Mouse (Mus musculus) effector memory CD4-positive, alpha-beta T cell, adult 5 months (primary cell): ENCODE data around the gene Ptcra. TPM values are rescaled to one million over a fixed set of nuclear protein-coding genes. Genes with fewer than 3 reads are reported as not detected.

Source experiments
- polyA plus RNA-seq: library from polyadenylated mRNA; unstranded; fragments of 100-300 nt; shearing (Covaris generic); gene quantifications from one replicate; pipeline ENCODE4 v1.2.1, GENCODE M21; 2017

Gene Ptcra
- polyA plus RNA-seq = not detected

DNA sequence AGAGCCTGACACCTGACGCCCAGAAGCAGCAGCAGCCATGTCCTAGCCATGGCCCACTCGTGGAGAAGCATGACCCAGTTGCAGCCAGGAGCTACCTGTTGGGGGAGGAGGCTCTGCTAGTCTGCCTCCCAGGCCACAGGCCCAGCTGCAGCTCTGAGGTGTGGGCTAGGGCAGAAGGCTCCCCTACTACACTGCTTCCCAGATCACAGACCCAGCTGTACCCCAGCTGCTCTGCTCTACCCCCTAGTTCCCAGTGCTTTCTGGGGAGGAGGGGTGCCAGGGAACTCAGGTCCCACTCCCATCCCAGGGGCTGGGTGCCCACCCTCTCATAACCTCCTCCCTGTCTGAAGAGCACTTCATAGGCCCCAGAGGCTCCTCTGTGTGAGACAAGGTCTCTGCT, at the start of gene Ptcra:
Gene Ptcra (minus strand): TSS at position 169 of the 400 bp plus-strand sequence.

DNA sequence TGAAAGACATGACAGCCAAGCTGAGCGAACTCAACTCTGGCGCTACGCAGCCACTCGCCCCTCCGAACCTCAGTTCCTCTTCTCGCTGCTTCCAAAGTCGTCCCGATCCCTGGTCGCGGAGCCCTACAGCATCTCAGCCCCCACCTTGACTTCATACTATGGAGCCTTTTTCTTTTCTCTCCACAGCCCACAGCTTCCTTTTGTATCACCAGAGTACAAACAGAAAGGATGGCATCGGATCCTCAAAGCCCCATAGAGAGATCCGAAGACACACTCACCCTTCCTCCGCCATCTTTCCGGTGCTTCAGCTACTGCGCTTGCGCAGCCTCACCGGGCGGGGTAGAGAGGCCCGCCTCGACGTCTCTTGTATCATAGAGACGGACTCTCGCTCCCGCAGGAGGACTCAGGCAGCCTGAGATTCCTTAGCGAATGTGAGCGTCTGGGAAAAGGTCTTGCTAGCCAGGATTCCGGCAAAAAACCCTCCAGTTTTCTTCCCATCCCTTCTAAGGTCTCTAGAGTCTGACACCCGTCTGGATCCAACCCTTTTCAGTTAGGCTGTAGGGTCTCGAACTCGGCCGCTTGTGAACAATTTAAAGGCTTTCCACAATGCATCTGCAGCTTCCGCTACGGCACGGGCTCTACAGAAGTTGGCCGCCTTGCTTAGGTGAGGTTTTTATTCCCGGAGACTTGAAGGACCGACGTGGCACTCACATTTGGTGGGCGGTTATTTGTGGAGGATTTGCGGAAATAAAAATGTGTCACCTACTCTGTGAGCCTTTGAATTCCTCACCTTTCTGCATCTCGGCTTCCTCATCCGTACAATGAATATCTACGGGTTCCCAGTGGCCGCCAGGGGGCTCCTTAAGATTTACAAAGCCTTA, 19.1 kb upstream of the Ptcra start, which contains the start of gene Rpl7l1:
Gene Rpl7l1 (minus strand): TSS at position 332 of the 881 bp plus-strand sequence.

DNA sequence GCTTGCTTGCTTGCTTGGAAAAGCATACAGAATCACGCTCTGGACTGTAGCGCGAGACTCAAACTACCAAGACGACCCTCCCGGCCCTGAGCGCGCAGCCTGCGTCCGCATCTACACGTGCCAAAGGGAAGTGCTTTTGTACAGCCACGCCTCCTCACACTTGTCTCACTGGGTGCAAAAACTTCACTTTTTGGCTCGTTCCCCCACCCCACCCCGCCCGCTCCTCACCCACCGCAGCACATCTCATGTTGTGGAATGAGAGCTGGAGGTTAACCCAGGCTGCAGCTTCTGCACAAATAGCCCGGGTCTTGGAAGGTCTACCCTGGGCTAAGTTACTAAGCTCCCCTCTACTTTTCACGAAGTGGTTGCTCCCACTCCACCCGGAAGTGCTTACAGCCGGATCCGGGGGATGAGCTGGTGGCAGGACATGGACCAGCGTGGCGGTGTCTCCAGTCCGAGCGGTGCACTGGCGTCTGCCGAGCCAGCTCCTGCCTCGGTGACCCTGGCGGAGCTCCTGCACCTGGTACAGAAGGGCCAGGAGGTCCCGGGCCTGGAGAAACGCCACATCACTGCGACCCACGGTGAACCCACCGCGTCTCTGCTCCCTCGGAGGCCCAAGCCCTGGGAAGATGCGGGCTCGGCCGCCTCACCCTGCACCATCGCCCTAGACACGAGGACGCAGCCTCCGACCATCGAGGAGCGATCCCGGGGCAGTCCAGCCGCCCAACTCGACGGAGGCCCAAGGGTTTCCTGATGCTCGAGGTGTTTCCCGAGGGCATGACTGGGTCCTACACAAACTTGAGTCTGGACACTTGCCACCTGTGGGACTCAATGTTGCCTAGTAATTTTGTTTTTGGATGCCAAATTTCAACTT, 9.1 kb upstream of the Ptcra start, which contains the start of gene 2310039H08Rik:
Gene 2310039H08Rik (plus strand): TSS at position 232 of the 874 bp plus-strand sequence.

DNA sequence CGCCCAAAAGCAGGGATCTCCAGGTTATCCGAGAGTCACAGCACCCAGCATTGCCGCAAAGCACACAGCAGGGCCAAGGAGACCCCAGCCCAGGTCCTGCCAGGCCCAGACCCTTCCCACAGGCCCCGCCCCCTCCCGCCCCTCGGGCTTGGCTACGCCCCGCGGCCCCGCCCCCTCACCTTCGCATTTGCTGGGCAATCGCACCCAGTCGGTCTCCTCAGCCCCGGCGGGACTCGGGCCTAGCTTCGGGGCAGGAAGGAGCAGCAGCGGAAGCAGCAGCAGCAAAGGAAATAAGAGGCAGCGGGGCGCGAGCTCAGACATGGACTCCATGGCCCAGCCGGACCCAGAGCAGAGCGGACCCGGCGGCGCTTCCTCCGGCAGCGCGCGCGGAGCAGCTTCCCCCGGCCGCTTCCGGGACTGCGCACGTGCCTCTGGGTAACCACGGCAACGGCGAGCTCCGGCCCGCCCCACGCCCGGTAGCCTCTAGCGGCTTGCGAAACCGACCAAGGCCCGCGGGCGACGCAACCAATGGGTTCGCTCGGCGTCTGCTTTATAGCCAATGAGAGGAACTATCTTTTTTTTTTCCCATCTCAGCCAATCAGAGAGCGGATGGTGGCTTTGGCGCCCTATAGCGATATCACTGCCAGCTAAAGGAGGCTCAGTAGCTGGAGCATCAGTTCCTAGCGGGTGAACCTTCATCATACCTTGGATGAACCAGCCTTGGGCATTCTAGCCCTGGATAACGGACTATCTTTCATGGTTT, 11.5 kb downstream of the Ptcra start, which contains the start of gene Cnpy3:
Gene Cnpy3 (minus strand): TSS at position 421 of the 763 bp plus-strand sequence.

DNA sequence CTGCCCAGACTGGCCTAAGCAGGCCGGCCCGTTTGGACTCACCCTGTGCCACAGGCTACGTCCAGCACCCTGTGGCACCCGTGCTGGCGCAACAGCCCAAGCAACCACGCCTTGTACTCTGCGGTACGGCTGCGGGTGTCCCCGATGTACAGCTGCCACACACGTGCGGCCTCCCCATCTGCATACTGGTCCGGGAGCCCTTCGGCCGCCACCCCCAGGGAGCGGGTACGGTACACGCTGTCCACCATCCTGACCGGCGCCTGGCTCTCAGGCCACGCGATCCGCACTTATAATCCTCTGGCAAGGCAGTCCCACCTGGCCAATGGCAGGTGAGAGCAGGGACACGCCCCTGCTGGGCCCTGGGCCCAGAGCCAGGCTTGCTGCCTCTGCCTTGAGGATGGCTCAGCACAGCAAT, 34.6 kb downstream of the Ptcra start, which contains the start of gene Gnmt:
Gene Gnmt (minus strand): TSS at position 265 of the 415 bp plus-strand sequence.

DNA sequence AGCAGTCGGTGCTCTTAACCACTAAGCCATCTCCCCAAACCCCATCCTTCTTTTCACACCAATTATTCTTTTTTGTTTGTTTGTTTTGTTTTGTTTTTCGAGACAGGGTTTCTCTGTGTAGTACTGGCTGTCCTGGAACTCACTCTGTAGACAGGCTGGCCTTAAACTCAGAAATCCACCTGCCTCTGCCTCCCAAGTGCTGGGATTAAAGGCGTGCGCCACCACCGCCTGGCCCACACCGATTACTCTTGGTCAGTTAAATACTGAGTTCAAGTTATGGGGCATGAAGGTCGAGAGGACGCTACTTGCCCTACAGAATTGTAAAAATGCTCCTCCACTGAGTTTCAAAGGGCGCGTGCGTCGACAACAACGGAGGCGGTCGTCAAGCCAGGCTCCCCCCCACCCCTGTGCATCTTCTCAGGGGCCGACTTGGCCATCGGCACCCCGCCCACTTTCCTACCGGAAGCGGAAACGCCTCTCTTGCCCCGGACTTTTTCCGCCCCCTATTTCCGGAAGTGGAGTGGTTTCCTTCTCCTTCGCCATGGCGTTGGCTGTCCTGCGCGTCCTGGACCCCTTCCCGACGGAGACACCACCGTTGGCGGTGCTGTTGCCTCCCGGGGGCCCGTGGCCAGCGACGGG, 52.4 kb downstream of the Ptcra start, which contains the start of gene Pex6:
Gene Pex6 (plus strand): TSS at position 505 of the 639 bp plus-strand sequence.

Other genes starting within 250 kb of the Ptcra start
- 6.6 TPM for gene Cul9, start 217.3 kb downstream of the Ptcra start, polyA plus RNA-seq
- gene Srf, start 207.5 kb downstream of the Ptcra start, polyA plus RNA-seq = 33.2 TPM
- gene Ptk7, start 134.2 kb downstream of the Ptcra start, polyA plus RNA-seq = not detected
- 15.9 TPM for gene Klc4, start 117.7 kb downstream of the Ptcra start, polyA plus RNA-seq
- gene Mrpl2, start 117.5 kb downstream of the Ptcra start, polyA plus RNA-seq = 31.6 TPM
- gene Cul7, start 113.4 kb downstream of the Ptcra start, polyA plus RNA-seq = 2.1 TPM
- 31.0 TPM for gene Rrp36, start 89.4 kb downstream of the Ptcra start, polyA plus RNA-seq
- 74.9 TPM for gene Mea1, start 84.9 kb downstream of the Ptcra start, polyA plus RNA-seq
- gene Klhdc3, start 82.8 kb downstream of the Ptcra start, polyA plus RNA-seq = 80.9 TPM
- gene Ppp2r5d, start 58.6 kb downstream of the Ptcra start, polyA plus RNA-seq = 49.1 TPM
- 27.7 TPM for gene Pex6, start 52.2 kb downstream of the Ptcra start, polyA plus RNA-seq
- not detected for gene Gnmt, start 34.5 kb downstream of the Ptcra start, polyA plus RNA-seq
- gene Cnpy3, start 11.5 kb downstream of the Ptcra start, polyA plus RNA-seq = 48.9 TPM
- gene 2310039H08Rik, start 8.9 kb upstream of the Ptcra start, polyA plus RNA-seq = 19.9 TPM
- gene Rpl7l1, start 19.0 kb upstream of the Ptcra start, polyA plus RNA-seq = 68.0 TPM
- 23.4 TPM for gene Bicral, start 94.8 kb upstream of the Ptcra start, polyA plus RNA-seq
- gene Tbcc, start 127.0 kb upstream of the Ptcra start, polyA plus RNA-seq = 21.7 TPM
- gene Prph2, start 146.7 kb upstream of the Ptcra start, polyA plus RNA-seq = not detected
- gene Ubr2, start 246.8 kb upstream of the Ptcra start, polyA plus RNA-seq = 86.3 TPM